Mouse (Mus musculus) myocyte (in vitro differentiated cells): ENCODE data around the gene Herc3.

Experiments
- CEBPB ChIP-seq: IDR thresholded peaks from 2 replicates; pipeline ENCODE4 v1.6.1; 2011; ENCODE audit warnings: mild to moderate bottlenecking, moderate library complexity; ENCODE audit not compliant: poor library complexity, insufficient read depth, severe bottlenecking
- E2F4 ChIP-seq: IDR thresholded peaks from one replicate; pipeline ENCODE4 v1.6.1; 2011; ENCODE audit warnings: mild to moderate bottlenecking, control low read depth, moderate library complexity; ENCODE audit not compliant: insufficient read depth
- MAX ChIP-seq: IDR thresholded peaks from one replicate; pipeline ENCODE4 v1.6.1; 2011; ENCODE audit warnings: low read depth, mild to moderate bottlenecking, control low read depth
- MYOD1 ChIP-seq, 3 experiments: IDR thresholded peaks; one replicate each; pipeline ENCODE4 v1.6.1; 2011; ENCODE audit warnings: control low read depth in 2 of 3, low read depth in 2 of 3, mild to moderate bottlenecking in 2 of 3, moderate library complexity in 1 of 3; ENCODE audit not compliant: insufficient read length in 2 of 3, control insufficient read depth in 1 of 3
- MYOG ChIP-seq, 3 experiments: IDR thresholded peaks; one replicate each; pipeline ENCODE4 v1.6.1; 2011; ENCODE audit warnings: control low read depth in 2 of 3, low read depth in 2 of 3, mild to moderate bottlenecking in 2 of 3; ENCODE audit not compliant: insufficient read length in 2 of 3, control insufficient read depth in 1 of 3, insufficient read depth in 1 of 3
- POLR2A ChIP-seq: IDR thresholded peaks from one replicate; pipeline ENCODE4 v1.6.1; 2011; ENCODE audit warnings: low read depth, mild to moderate bottlenecking, control low read depth, moderate library complexity; ENCODE audit not compliant: insufficient read length
- REST ChIP-seq: IDR thresholded peaks from one replicate; pipeline ENCODE4 v1.6.1; 2011; ENCODE audit warnings: mild to moderate bottlenecking, control low read depth, moderate library complexity; ENCODE audit not compliant: insufficient read depth, insufficient read length
- SRF ChIP-seq: IDR thresholded peaks from one replicate; pipeline ENCODE4 v1.6.1; 2011; ENCODE audit warnings: low read depth; ENCODE audit not compliant: control insufficient read depth, insufficient read length
- TCF3 ChIP-seq: IDR thresholded peaks from one replicate; pipeline ENCODE4 v1.6.1; 2011; ENCODE audit warnings: low read depth, control low read depth; ENCODE audit not compliant: insufficient read length
- USF1 ChIP-seq: IDR thresholded peaks from one replicate; pipeline ENCODE4 v1.6.1; 2011; ENCODE audit warnings: low read depth, mild to moderate bottlenecking, control low read depth, moderate library complexity

DNA sequence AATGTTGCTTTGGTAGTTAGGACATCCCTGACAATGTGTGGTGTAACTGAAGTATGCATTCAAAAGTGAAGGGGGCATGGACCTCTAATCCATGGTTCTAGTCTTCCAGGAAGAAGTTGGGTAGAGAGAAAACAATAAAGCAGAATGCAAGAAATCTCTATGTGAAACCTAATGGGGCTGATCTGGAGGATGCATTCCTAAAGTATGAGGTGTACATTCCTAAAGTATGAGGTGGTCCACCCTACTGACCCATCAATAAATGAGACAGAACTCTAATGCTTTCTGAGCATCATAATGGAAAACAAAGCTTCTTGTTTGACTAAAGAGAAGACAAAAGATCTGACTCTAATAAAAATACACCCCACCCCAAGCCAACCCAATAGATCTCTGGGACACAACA, 29.9 kb upstream of the Herc3 start:
- no peak for TF ChIP-seq MYOG (IDR thresholded peaks at IDR 0.05; ENCODE audit: control insufficient read depth in 1 of 3, insufficient read depth in 1 of 3, insufficient read length in 2 of 3, low read depth in 2 of 3)
- TF ChIP-seq POLR2A = no peak
- no peak for TF ChIP-seq MAX
- TF ChIP-seq REST = no peak
- no peak for TF ChIP-seq MYOD1 (IDR thresholded peaks at IDR 0.05; ENCODE audit: control insufficient read depth in 1 of 3, insufficient read length in 2 of 3, low read depth in 2 of 3)
- no peak for TF ChIP-seq CEBPB
- no peak for TF ChIP-seq USF1
- no peak for TF ChIP-seq TCF3
- no peak for TF ChIP-seq E2F4
- TF ChIP-seq SRF = no peak
